Mouse (Mus musculus): ENCODE data around the gene Lrrd1. TPM values are rescaled to one million over a fixed set of nuclear protein-coding genes. Genes with fewer than 3 reads are reported as not detected.
"Not testable (repeated sequence)": the region's sequence is repeated elsewhere in the genome, so short reads cannot be mapped to it uniquely, and the experiment has no call there.

Gene Lrrd1
- polyA plus RNA-seq, 1 experiment from 2014 or later = not detected

DNA sequence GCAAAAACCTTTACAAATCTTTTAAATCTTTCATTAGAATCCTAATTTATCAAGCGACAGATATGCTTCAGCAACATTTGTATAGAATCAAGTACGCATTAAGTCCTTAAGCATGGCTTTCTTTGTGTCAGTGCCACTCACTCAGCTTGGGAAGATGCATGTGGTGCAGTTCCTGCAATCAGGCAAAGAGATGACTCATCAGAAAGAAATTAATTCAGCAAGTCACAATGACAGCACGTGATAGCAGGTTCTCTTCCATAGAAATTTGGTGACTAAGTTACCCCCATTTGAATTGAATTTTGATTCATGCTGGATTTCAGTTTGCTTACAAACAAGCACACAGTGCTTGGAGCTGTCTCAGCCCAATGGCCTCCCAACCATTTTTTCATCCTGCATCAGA, 28.5 kb downstream of the Lrrd1 start:
- 84% methylated on average over 3 of the region's 3 CpGs for WGBS
- TF ChIP-seq CTCF (IDR thresholded peaks at IDR 0.05; ENCODE audit: low read depth) = no peak
- no peak for ATAC-seq
- Histone ChIP-seq H3K4me2 (replicated peaks; ENCODE audit: low read depth) (no peak overlapping the region), H3K4me1 (replicated peaks; ENCODE audit: control insufficient read depth, insufficient read depth, low read length) (no peaks in the 10 kb centered on the region), H3K9me3 (ENCODE audit: control insufficient read depth) (no peaks in the 10 kb centered on the region), H3K27ac (ENCODE audit: low read depth, low read length) (no peak overlapping the region), H3K4me3 (ENCODE audit: low read depth, low read length) (no peak overlapping the region), H3K9ac (ENCODE audit: low read depth, low read length) (no peak overlapping the region), H3K36me3 (ENCODE audit: control insufficient read depth, insufficient read depth) (no peaks in the 10 kb centered on the region), H3K27me3 (replicated peaks; ENCODE audit: control insufficient read depth, insufficient read depth, low read length) (no peaks in the 10 kb centered on the region)

- not testable (repeated sequence) for H3K9ac ChIP-seq (ENCODE audit: low read depth, low read length); H3K36me3 ChIP-seq (ENCODE audit: control insufficient read depth, insufficient read depth); H3K27ac ChIP-seq (ENCODE audit: low read depth, low read length); ATAC-seq; H3K4me2 ChIP-seq (replicated peaks; ENCODE audit: low read depth); H3K4me1 ChIP-seq (replicated peaks; ENCODE audit: control insufficient read depth, insufficient read depth, low read length); H3K4me3 ChIP-seq (ENCODE audit: low read depth, low read length); H3K27me3 ChIP-seq (replicated peaks; ENCODE audit: control insufficient read depth, insufficient read depth, low read length); H3K9me3 ChIP-seq (ENCODE audit: control insufficient read depth)
- WGBS = 73% methylated on average over 7 of the region's 7 CpGs
Observed at GRCm38 (mm10) chr5:3886862-3887261, 41.9 kb downstream of the Lrrd1 start.

- Histone ChIP-seq H3K36me3 (ENCODE audit: control insufficient read depth, insufficient read depth) (no peaks in the 10 kb centered on the region), H3K27ac (ENCODE audit: low read depth, low read length) (no peak overlapping the region), H3K4me2 (replicated peaks; ENCODE audit: low read depth) (no peak overlapping the region), H3K27me3 (replicated peaks; ENCODE audit: control insufficient read depth, insufficient read depth, low read length) (no peaks in the 10 kb centered on the region), H3K4me1 (replicated peaks; ENCODE audit: control insufficient read depth, insufficient read depth, low read length) (no peaks in the 10 kb centered on the region; the same call in 1 of the 2 replicates), H3K9me3 (ENCODE audit: control insufficient read depth) (no peaks in the 10 kb centered on the region), H3K9ac (ENCODE audit: low read depth, low read length) (no peak overlapping the region), H3K4me3 (ENCODE audit: low read depth, low read length) (no peak overlapping the region)
- no peak for ATAC-seq
- peak; percentile 36 for TF ChIP-seq CTCF (IDR thresholded peaks at IDR 0.05; ENCODE audit: low read depth)
Observed at GRCm38 (mm10) chr5:3889201-3889600, 44.2 kb downstream of the Lrrd1 start.

GRCm38 (mm10) chr5:3893459-3894293, 48.7 kb downstream of the Lrrd1 start, which contains the start of gene Mterf1a:
TSS of gene Mterf1a (minus strand) at chr5:3893933.
- peak within 1 kb of the TSS; percentile 12; the same call in 1 of the 2 replicates for H3K9ac ChIP-seq (ENCODE audit: low read depth, low read length)
- TF ChIP-seq CTCF (IDR thresholded peaks at IDR 0.05; ENCODE audit: low read depth) = peak; percentile 48
- whole genome bisulfite sequencing = 2% methylated on average over 7 of the region's 47 CpGs

GRCm38 (mm10) chr5:3894294-3894619, 49.3 kb downstream of the Lrrd1 start:
- 86% methylated on average over 4 of the region's 4 CpGs for WGBS
- not testable (repeated sequence) for ATAC-seq; H3K4me2 ChIP-seq (replicated peaks; ENCODE audit: low read depth); H3K9ac ChIP-seq (ENCODE audit: low read depth, low read length); H3K27me3 ChIP-seq (replicated peaks; ENCODE audit: control insufficient read depth, insufficient read depth, low read length); H3K4me3 ChIP-seq (ENCODE audit: low read depth, low read length); H3K4me1 ChIP-seq (replicated peaks; ENCODE audit: control insufficient read depth, insufficient read depth, low read length); H3K27ac ChIP-seq (ENCODE audit: low read depth, low read length); H3K9me3 ChIP-seq (ENCODE audit: control insufficient read depth); H3K36me3 ChIP-seq (ENCODE audit: control insufficient read depth, insufficient read depth)

More at GRCm38 (mm10) chr5:3893459-3894293, 48.7 kb downstream of the Lrrd1 start, which contains the start of gene Mterf1a:
- H3K27ac ChIP-seq (ENCODE audit: low read depth, low read length); H3K4me1 ChIP-seq (replicated peaks; ENCODE audit: control insufficient read depth, insufficient read depth, low read length); H3K9me3 ChIP-seq (ENCODE audit: control insufficient read depth); H3K36me3 ChIP-seq (ENCODE audit: control insufficient read depth, insufficient read depth); H3K27me3 ChIP-seq (replicated peaks; ENCODE audit: control insufficient read depth, insufficient read depth, low read length): not testable (repeated sequence)
- Histone ChIP-seq H3K4me3 (ENCODE audit: low read depth, low read length) (peak within 1 kb of the TSS; percentile 34), H3K4me2 (replicated peaks; ENCODE audit: low read depth) (peak within 1 kb of the TSS; percentile 64)
- ATAC-seq = peak; percentile 100

DNA sequence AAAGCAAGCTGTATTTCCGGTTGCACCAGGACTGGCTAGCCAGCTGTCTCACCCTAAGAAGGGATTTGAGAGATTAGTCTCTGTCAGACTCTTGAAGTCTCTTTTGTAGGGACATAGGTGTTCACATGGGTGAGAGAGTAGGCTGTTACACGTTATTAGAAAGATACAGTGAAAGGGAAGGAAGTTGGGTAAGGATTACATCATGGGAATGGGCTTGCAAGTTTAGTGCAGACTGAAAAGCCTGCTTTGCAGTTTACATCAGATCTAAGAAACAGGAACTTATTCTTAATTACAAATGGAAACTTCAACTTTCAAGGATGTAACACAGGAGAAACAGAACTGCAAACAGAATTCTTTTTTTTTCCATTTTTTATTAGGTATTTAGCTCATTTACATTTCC, 60.5 kb downstream of the Lrrd1 start:
- Histone ChIP-seq H3K27me3 (replicated peaks; ENCODE audit: control insufficient read depth, insufficient read depth, low read length) (no peaks in the 10 kb centered on the region), H3K4me2 (replicated peaks; ENCODE audit: low read depth) (no peak overlapping the region), H3K4me1 (replicated peaks; ENCODE audit: control insufficient read depth, insufficient read depth, low read length) (no peaks in the 10 kb centered on the region), H3K27ac (ENCODE audit: low read depth, low read length) (no peak overlapping the region), H3K9me3 (ENCODE audit: control insufficient read depth) (no peaks in the 10 kb centered on the region), H3K4me3 (ENCODE audit: low read depth, low read length) (no peak overlapping the region), H3K9ac (ENCODE audit: low read depth, low read length) (no peak overlapping the region), H3K36me3 (ENCODE audit: control insufficient read depth, insufficient read depth) (no peaks in the 10 kb centered on the region)
- WGBS = 66% methylated on average over 2 of the region's 2 CpGs
- no peak for TF ChIP-seq CTCF (IDR thresholded peaks at IDR 0.05; ENCODE audit: low read depth)
- ATAC-seq = no peak

Other genes with a start within 250 kb of the Lrrd1 start
- 12.3 and 12.4 TPM in 2 replicates for gene Pex1, start 249.1 kb upstream of the Lrrd1 start, polyA plus RNA-seq (2015; fragmentation: Nextera tagmentation; extraction: Ambion mirVana)
- gene Rbm48, start 248.6 kb upstream of the Lrrd1 start, polyA plus RNA-seq (2015; fragmentation: Nextera tagmentation; extraction: Ambion mirVana) = 5.8 and 6.5 TPM in 2 replicates
- gene Tmbim7, start 194.0 kb upstream of the Lrrd1 start, polyA plus RNA-seq (2015; fragmentation: Nextera tagmentation; extraction: Ambion mirVana) = not detected in 2 replicates
- 41.2 and 41.8 TPM in 2 replicates for gene Gatad1, start 188.0 kb upstream of the Lrrd1 start, polyA plus RNA-seq (2015; fragmentation: Nextera tagmentation; extraction: Ambion mirVana)
- 5.5 and 6.6 TPM in 2 replicates for gene Ankib1, start 42.2 kb upstream of the Lrrd1 start, polyA plus RNA-seq (2015; fragmentation: Nextera tagmentation; extraction: Ambion mirVana)
- gene Krit1, start 42.0 kb upstream of the Lrrd1 start, polyA plus RNA-seq (2015; fragmentation: Nextera tagmentation; extraction: Ambion mirVana) = 14.0 and 17.7 TPM in 2 replicates
- gene Mterf1a, start 48.8 kb downstream of the Lrrd1 start, polyA plus RNA-seq (2015; fragmentation: Nextera tagmentation; extraction: Ambion mirVana) = 3.3 TPM in 2 replicates
- 79.1 and 93.2 TPM in 2 replicates for gene Akap9, start 82.9 kb downstream of the Lrrd1 start, polyA plus RNA-seq (2015; fragmentation: Nextera tagmentation; extraction: Ambion mirVana)